Mouse (Mus musculus) spleen, adult 2 months (tissue): Measurements from ENCODE around the gene Pnpla2. TPM values are rescaled to one million over a fixed set of nuclear protein-coding genes. Genes with fewer than 3 reads are reported as not detected.

Source experiments
- DNase-seq, 2 experiments: peaks; one replicate each; pipeline versions ENCODE4 v3.0.0 to v3.0.0-alpha.2; 2012 to 2021; ENCODE audit warnings: low spot score in 2 of 2, low read depth in 1 of 2
- H3K27ac ChIP-seq: fragments of 200-500 bp; 2 replicates; pipeline ENCODE4 v1.5.1; 2012; ENCODE audit warnings: low read length, inconsistent platforms; ENCODE audit not compliant: insufficient read depth
- H3K27me3 ChIP-seq: fragments of 200-500 bp; 2 replicates; pipeline ENCODE4 v1.6.1; 2012; ENCODE audit warnings: mild to moderate bottlenecking, moderate library complexity, low read length, inconsistent platforms; ENCODE audit not compliant: control insufficient read depth, insufficient read depth
- H3K36me3 ChIP-seq: fragments of 200-500 bp; 2 replicates; pipeline ENCODE4 v1.6.1; 2012; ENCODE audit warnings: mild to moderate bottlenecking, low read length, inconsistent platforms; ENCODE audit not compliant: control insufficient read depth, insufficient read depth
- H3K4me1 ChIP-seq: fragments of 200-500 bp; 2 replicates; pipeline ENCODE4 v1.6.1; 2011; ENCODE audit warnings: inconsistent platforms; ENCODE audit not compliant: control insufficient read depth, insufficient read depth, insufficient read length
- H3K4me3 ChIP-seq: fragments of 200-500 bp; 2 replicates; pipeline ENCODE4 v1.5.1; 2011; ENCODE audit warnings: mild to moderate bottlenecking, inconsistent platforms; ENCODE audit not compliant: insufficient read depth, insufficient read length; ENCODE audit errors: extremely low read depth
- CTCF ChIP-seq: fragments of 200-500 bp; IDR thresholded peaks from 2 replicates; pipeline ENCODE4 v1.5.1; 2011; ENCODE audit warnings: mild to moderate bottlenecking, inconsistent platforms; ENCODE audit not compliant: insufficient read depth, insufficient read length, insufficient replicate concordance; ENCODE audit errors: extremely low read depth
- POLR2A ChIP-seq: fragments of 200-500 bp; IDR thresholded peaks from 2 replicates; pipeline ENCODE4 v1.6.1; 2011; ENCODE audit warnings: low read depth, low read length, inconsistent platforms
- WGBS: fragments of 180-500 bp; shearing (Covaris S2); methylation state at CpG from one replicate; pipeline ENCODE4 v1.1.7; 2018; 5-methylcytosine and 5-hydroxymethylcytosine counted together
- polyA plus RNA-seq: library from polyadenylated mRNA; depleted of rRNA; stranded (reverse); fragments of >200 nt; gene quantifications from 2 replicates; pipeline ENCODE4 v1.2.3, GENCODE M21; 2012

Gene Pnpla2
- polyA plus RNA-seq, 1 experiment, result 87.3 TPM

DNA sequence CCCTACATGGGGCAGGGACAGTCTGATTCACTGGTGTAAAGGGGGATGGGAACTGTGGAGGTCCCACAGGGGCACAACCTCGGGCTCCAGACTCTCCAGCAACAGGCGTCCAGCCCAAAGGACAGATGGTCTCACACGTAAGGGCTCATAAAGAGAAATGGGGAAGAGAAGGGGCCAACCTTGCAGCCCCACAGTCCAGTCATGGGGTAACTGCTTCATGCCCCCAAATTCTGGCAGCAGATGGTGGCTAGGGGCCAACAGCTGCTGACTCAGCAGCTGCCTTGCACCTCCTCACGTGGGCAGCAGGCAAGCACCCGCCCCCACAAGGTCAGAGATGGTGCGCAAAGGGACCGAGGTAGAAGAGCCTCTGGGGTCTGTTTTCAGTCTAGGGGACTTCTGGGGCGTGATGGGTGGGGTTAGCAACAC, 22.8 kb upstream of the Pnpla2 start:
- Histone ChIP-seq H3K27me3 (no peaks in the 10 kb centered on the region), H3K27ac (no peak overlapping the region), H3K4me3 (no peak overlapping the region), H3K4me1 (peaks cover 22% of the 10 kb centered on the region; the same call in 1 of the 2 replicates), H3K36me3 (peaks cover 19% of the 10 kb centered on the region)
- 77% methylated on average over 8 of the region's 8 CpGs for WGBS
- TF ChIP-seq CTCF (no peak), POLR2A (no peak)
- DNase-seq, result no peak

DNA sequence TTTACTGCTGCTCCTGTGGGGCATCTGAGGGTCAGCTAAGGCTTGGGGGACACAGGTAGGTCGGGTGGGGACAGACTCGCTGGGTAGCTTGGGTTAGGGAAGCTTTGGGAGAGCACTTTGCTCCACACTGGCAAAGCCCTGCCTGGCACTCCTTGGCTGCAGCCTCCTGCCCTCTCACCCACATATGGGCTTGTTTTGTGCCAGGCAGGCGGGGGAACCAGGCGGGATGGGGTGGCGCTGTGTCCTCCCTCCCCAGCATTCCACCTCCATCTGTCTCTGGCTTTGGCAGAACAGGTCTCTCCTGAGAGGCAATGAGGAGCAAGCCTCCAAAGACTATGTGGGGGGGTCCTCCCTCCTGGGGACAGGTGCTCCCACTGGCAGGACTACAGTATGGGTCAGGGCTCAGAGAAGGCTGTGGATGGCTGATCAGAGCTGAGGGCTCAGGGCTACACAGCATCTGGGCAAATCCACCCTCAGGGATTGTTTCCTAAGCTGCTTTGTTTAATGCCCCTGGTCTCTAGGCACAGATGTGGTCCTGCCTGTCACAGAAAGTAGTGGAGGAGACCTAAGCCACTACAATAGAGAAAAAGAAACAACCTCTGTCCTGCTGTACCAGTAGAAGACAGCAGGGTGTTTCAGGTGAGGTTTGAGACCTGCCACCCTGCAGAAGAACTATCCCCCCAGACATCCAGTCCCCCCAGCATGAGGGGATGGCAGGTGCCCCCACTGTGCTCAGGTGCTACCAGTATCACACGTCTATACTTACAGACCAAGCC, 22.1 kb upstream of the Pnpla2 start:
- TF ChIP-seq POLR2A, result no peak
- TF ChIP-seq CTCF, result no peak
- no peak for DNase-seq
- H3K4me3 ChIP-seq, result no peak overlapping the region
- no peaks in the 10 kb centered on the region for H3K27me3 ChIP-seq
- peaks cover 19% of the 10 kb centered on the region for H3K36me3 ChIP-seq
- 93% methylated on average over 6 of the region's 6 CpGs for WGBS
- peaks cover 24% of the 10 kb centered on the region; the same call in 1 of the 2 replicates for H3K4me1 ChIP-seq
- no peak overlapping the region for H3K27ac ChIP-seq

DNA sequence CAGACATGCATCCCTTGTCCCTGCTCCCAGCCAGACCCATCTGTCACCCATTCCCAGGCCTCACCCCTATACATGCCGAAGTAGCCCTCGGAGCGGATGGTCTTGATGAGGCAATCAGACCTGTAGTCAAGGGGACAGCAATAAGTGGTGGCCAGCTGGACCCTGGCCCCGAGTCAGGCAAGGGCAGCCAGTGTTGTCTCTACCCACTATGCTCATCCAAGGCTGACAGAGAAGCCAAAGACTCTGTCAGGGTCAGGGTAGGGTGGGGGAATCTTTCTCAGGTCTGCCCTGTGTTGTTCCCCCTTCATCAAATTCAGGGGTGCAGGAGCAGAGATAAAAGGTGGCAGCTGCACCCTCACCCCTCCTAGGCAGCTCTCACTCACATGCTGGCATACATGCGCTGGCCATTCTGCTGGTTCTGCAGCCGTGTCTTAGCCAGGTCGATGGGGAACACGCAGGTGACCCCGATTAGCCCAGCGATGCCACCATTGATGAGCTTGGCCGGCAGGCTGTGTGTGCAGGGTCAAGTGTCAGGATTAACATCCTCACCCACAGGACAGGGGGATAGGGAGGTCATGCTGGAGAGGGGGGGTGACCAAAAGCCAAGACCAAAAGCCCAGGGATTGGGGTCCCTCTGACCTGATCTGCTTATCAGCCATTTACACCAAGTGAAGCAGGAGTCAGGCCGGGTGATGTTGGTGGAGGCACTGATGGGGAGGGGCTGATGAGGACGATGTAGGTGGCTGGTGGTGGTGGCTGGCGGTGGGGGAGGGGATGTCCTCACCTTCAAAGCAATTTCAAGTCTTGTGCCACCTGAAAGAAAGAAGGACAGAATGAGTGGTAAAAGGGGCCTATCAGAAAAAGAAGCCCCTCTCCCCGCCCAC, 21.2 kb upstream of the Pnpla2 start:
- H3K4me1 ChIP-seq, result peaks cover 24% of the 10 kb centered on the region; the same call in 1 of the 2 replicates
- no peak for DNase-seq
- TF ChIP-seq CTCF (no peak), POLR2A (no peak)
- H3K27me3 ChIP-seq, result no peaks in the 10 kb centered on the region
- no peak overlapping the region for H3K27ac ChIP-seq
- WGBS, result 89% methylated on average over 15 of the region's 15 CpGs
- no peak overlapping the region for H3K4me3 ChIP-seq
- H3K36me3 ChIP-seq, result peaks cover 19% of the 10 kb centered on the region

DNA sequence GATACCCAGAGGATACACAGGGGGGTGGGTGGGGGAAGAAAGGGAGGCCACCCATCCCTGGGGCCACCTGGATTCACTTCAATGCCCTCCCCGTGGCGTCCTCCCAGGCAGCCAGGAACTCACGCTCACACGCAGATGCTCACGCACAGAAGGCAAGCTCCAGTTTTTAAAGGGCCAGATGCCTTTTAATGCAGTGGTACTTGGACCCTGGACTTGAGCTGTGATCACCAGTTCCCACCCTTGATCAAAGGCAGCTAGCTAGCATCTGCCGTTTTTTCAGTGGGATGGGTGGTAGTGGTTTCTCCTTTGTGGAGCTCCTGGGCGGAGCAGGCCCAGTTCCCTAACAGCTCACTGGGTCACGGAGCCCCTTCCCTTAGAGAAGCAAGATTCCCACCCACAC, 20.5 kb upstream of the Pnpla2 start:
- 26% methylated on average over 8 of the region's 8 CpGs for WGBS
- peak in 1 of 2 experiments; percentile 3 for DNase-seq
- H3K36me3 ChIP-seq, result peaks cover 19% of the 10 kb centered on the region
- H3K4me3 ChIP-seq, result peak overlapping the region; percentile 63; the same call in 1 of the 2 replicates
- H3K27ac ChIP-seq, result no peak overlapping the region; the same call in 1 of the 2 replicates
- peaks cover 24% of the 10 kb centered on the region; the same call in 1 of the 2 replicates for H3K4me1 ChIP-seq
- TF ChIP-seq POLR2A (no peak), CTCF (no peak)
- no peaks in the 10 kb centered on the region for H3K27me3 ChIP-seq

DNA sequence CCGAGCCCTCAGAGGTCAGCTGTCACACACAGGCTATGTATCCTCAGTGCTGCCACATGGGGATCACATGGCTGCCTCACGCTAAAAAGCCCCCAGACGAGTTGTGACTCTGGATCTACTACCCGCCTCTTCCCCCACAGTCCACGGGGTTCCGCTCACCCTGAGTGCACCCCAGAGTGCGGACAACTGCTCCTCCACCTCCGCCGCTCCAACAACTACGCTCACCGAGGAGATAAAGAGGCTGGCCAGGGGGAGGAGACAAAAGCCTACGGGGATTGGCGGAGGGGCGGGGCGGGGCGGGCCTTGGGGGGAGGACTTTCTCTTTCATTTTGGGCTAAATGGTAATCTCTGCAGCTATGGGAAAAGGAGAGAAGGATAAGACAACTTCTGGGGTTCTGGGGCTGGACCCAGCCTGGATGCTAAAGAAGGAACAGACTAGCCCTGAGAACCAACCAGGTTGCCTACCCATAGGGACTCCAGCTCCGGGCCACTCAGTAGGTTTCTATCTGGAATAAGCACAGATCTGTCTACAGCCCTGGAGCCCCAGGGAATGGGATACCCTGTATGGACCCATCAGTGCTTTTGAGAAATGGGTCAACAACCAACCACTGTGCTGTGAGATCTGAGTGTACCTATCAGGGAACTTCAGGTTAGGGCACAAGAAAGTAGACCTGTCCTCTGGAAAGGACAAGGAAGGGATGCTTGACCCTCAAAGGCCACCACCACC, 19.7 kb upstream of the Pnpla2 start:
- peak in 1 of 2 experiments; percentile 55 for DNase-seq
- WGBS, result 2% methylated on average over 17 of the region's 17 CpGs
- H3K36me3 ChIP-seq, result peaks cover 19% of the 10 kb centered on the region
- H3K27me3 ChIP-seq, result no peaks in the 10 kb centered on the region
- TF ChIP-seq POLR2A (no peak), CTCF (no peak)
- peak overlapping the region; percentile 30 for H3K27ac ChIP-seq
- peaks cover 24% of the 10 kb centered on the region; the same call in 1 of the 2 replicates for H3K4me1 ChIP-seq
- peak overlapping the region; percentile 63 for H3K4me3 ChIP-seq

DNA sequence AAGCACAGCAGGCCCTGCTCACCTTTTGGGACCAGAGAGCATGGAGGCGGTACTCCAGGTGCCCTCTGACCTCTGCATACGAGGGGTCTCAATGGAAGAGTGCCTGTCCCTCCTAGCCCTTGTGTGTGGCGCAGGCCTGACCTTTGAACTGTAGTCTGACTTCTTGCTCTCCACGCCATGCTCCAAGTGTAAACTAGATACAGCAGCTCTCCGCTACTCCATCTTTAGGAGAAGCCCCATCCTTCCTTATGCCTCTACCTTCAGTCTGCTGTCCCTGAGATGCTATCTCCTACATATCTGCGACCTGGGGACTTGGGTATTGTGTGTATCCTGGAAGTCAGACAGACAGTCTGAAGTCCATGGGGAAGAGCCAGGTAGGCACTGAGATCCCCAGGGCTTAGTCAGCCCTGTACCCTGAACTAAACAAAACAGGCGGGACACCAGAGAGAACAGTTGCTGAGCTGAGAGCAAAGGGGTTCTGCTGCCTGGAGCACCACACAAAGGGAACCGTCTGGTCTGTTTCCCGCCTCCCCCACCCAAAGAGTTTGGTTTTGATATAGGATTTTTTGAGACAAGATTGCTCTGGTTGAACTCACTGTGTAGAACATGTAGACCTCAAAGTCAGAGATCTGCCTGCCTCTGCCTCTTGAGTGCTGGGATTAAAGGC, 19.0 kb upstream of the Pnpla2 start:
- peaks cover 24% of the 10 kb centered on the region; the same call in 1 of the 2 replicates for H3K4me1 ChIP-seq
- 0 out of 2 replicates have a peak overlapping the region, but pooled peaks have one; percentile 28 for H3K27ac ChIP-seq
- TF ChIP-seq POLR2A (no peak), CTCF (no peak)
- no peaks in the 10 kb centered on the region for H3K27me3 ChIP-seq
- WGBS, result 78% methylated on average over 9 of the region's 9 CpGs
- peaks cover 15% of the 10 kb centered on the region for H3K36me3 ChIP-seq
- H3K4me3 ChIP-seq, result no peak overlapping the region
- no peak for DNase-seq
